Mouse (Mus musculus) spleen, adult 2 months (tissue): ENCODE measurements around the gene Ankrd54.

Experiments
- CTCF ChIP-seq: fragments of 200-500 bp; IDR thresholded peaks from 2 replicates; pipeline ENCODE4 v1.5.1; 2011; ENCODE audit warnings: mild to moderate bottlenecking, inconsistent platforms; ENCODE audit not compliant: insufficient read depth, insufficient read length, insufficient replicate concordance; ENCODE audit errors: extremely low read depth
- POLR2A ChIP-seq: fragments of 200-500 bp; IDR thresholded peaks from 2 replicates; pipeline ENCODE4 v1.6.1; 2011; ENCODE audit warnings: low read depth, low read length, inconsistent platforms

- no peak for TF ChIP-seq CTCF
- no peak for TF ChIP-seq POLR2A
Measured at GRCm38 (mm10) chr15:79093083-79093839, 30.6 kb upstream of the Ankrd54 start.
